Mouse (Mus musculus): ENCODE results near the gene Kif5c. TPM values are rescaled to one million over a fixed set of nuclear protein-coding genes. Genes with fewer than 3 reads are reported as not detected.

The Kif5c gene
- polyA plus RNA-seq, 1 experiment from 2014 or later = 0.77 TPM

- 79% methylated on average over 10 of the region's 10 CpGs for WGBS
These were observed 35.5 kb downstream of the Kif5c start for GRCm38 (mm10) chr2:49654606-49655005.

GRCm38 (mm10) chr2:49655195-49655873, 36.2 kb downstream of the Kif5c start:
- Histone ChIP-seq H3K9ac (no peak overlapping the region), H3K36me3 (no peaks in the 10 kb centered on the region), H3K4me1 (replicated peaks) (0 out of 2 replicates have a peak, but pooled peaks cover 3% of the 10 kb centered on the region), H3K4me3 (no peak overlapping the region), H3K9me3 (replicated peaks) (no peaks in the 10 kb centered on the region), H3K27me3 (no peaks in the 10 kb centered on the region), H3K4me2 (no peak overlapping the region), H3K27ac (no peak overlapping the region)
- WGBS = 58% methylated on average over 11 of the region's 11 CpGs
- ATAC-seq (replicated peaks; ENCODE audit: insufficient number of reproducible peaks, insufficient read depth, low FRiP score, low read depth) = 0 out of 2 replicates have a peak, but pooled peaks have one; percentile 7

More at GRCm38 (mm10) chr2:49654606-49655005, 35.5 kb downstream of the Kif5c start:
- no peak overlapping the region for H3K27ac ChIP-seq
- H3K9me3 ChIP-seq (replicated peaks) = no peaks in the 10 kb centered on the region
- H3K4me1 ChIP-seq (replicated peaks) = 0 out of 2 replicates have a peak, but pooled peaks cover 5% of the 10 kb centered on the region
- no peak overlapping the region for H3K4me3 ChIP-seq
- no peaks in the 10 kb centered on the region for H3K36me3 ChIP-seq
- no peak overlapping the region for H3K4me2 ChIP-seq
- no peak for ATAC-seq (replicated peaks; ENCODE audit: insufficient number of reproducible peaks, insufficient read depth, low FRiP score, low read depth)
- no peak overlapping the region for H3K9ac ChIP-seq
- H3K27me3 ChIP-seq = no peaks in the 10 kb centered on the region

- ATAC-seq (replicated peaks; ENCODE audit: insufficient number of reproducible peaks, insufficient read depth, low FRiP score, low read depth) = no peak
- H3K9me3 ChIP-seq (replicated peaks) = no peaks in the 10 kb centered on the region
- H3K27me3 ChIP-seq = no peaks in the 10 kb centered on the region
- WGBS = 76% methylated on average over 3 of the region's 3 CpGs
- no peak overlapping the region for H3K4me2 ChIP-seq
- 0 out of 2 replicates have a peak, but pooled peaks cover 3% of the 10 kb centered on the region for H3K4me1 ChIP-seq (replicated peaks)
- no peak overlapping the region for H3K9ac ChIP-seq
- H3K36me3 ChIP-seq = no peaks in the 10 kb centered on the region
- H3K4me3 ChIP-seq = no peak overlapping the region
- no peak overlapping the region for H3K27ac ChIP-seq
These were observed 36.7 kb downstream of the Kif5c start for GRCm38 (mm10) chr2:49655874-49656195.

- ATAC-seq (replicated peaks; ENCODE audit: insufficient number of reproducible peaks, insufficient read depth, low FRiP score, low read depth) = no peak
- H3K9ac ChIP-seq = no peak overlapping the region
- 89% methylated on average over 2 of the region's 2 CpGs for WGBS
- no peaks in the 10 kb centered on the region for H3K27me3 ChIP-seq
- H3K4me1 ChIP-seq (replicated peaks) = 0 out of 2 replicates have a peak, but pooled peaks cover 3% of the 10 kb centered on the region
- no peak overlapping the region for H3K4me2 ChIP-seq
- H3K27ac ChIP-seq = no peak overlapping the region
- no peak overlapping the region for H3K4me3 ChIP-seq
- H3K36me3 ChIP-seq = no peaks in the 10 kb centered on the region
- no peaks in the 10 kb centered on the region for H3K9me3 ChIP-seq (replicated peaks)
These were observed 37.9 kb downstream of the Kif5c start for GRCm38 (mm10) chr2:49656988-49657387.

DNA sequence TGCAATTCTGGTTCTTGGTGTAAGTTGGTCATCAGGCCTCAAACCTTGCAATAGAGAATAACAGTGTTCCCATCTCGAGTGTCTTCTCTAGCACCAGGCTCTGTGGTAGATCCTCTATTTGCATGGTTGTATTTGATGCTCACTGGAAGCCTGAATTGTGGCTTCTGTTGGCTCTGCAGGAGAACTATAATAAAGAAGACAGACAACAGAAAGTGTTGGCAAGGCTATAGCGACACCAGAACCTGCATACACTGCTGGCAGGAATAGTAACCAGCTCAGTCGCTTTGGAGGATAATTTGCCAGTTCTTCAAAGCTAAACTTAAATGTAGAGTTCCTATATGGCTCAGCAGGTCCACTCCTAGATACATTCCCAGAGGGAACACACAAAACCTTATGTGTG, 38.6 kb downstream of the Kif5c start:
- Histone ChIP-seq H3K27ac (no peak overlapping the region), H3K9ac (no peak overlapping the region), H3K9me3 (replicated peaks) (no peaks in the 10 kb centered on the region), H3K36me3 (no peaks in the 10 kb centered on the region), H3K4me3 (no peak overlapping the region), H3K27me3 (no peaks in the 10 kb centered on the region), H3K4me1 (replicated peaks) (0 out of 2 replicates have a peak, but pooled peaks cover 3% of the 10 kb centered on the region), H3K4me2 (no peak overlapping the region)
- 89% methylated on average over 3 of the region's 3 CpGs for WGBS
- ATAC-seq (replicated peaks; ENCODE audit: insufficient number of reproducible peaks, insufficient read depth, low FRiP score, low read depth) = no peak

GRCm38 (mm10) chr2:49658988-49659387, 39.9 kb downstream of the Kif5c start:
- Histone ChIP-seq H3K36me3 (no peaks in the 10 kb centered on the region), H3K9ac (no peak overlapping the region), H3K27ac (no peak overlapping the region), H3K9me3 (replicated peaks) (no peaks in the 10 kb centered on the region), H3K27me3 (no peaks in the 10 kb centered on the region), H3K4me1 (replicated peaks) (0 out of 2 replicates have a peak, but pooled peaks cover 3% of the 10 kb centered on the region), H3K4me3 (no peak overlapping the region), H3K4me2 (no peak overlapping the region)
- no peak for ATAC-seq (replicated peaks; ENCODE audit: insufficient number of reproducible peaks, insufficient read depth, low FRiP score, low read depth)
- 80% methylated on average over 4 of the region's 4 CpGs for WGBS

DNA sequence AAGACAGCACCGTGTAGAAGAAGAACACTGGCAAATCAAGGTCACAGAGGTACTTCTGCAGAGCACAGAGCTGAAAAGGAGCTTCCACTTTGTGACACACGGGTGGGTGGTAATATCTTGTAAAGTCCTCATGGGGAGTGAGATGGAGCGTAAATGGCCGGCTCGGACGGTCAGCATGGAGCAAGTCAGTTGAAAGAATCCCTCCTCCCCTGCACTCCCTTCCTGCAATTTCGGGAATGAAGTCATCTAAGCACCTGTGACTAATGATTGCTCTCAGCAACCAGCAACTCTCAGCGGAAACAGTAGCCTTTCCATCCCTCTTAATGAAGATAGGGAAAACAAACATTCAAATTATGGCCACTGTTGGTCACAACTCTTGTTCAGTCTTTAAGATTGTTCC, 40.9 kb downstream of the Kif5c start:
- no peak for ATAC-seq (replicated peaks; ENCODE audit: insufficient number of reproducible peaks, insufficient read depth, low FRiP score, low read depth)
- 50% methylated on average over 8 of the region's 8 CpGs for WGBS
- no peaks in the 10 kb centered on the region for H3K9me3 ChIP-seq (replicated peaks)
- H3K27ac ChIP-seq = no peak overlapping the region
- H3K9ac ChIP-seq = no peak overlapping the region
- H3K27me3 ChIP-seq = no peaks in the 10 kb centered on the region
- no peaks in the 10 kb centered on the region for H3K36me3 ChIP-seq
- H3K4me1 ChIP-seq (replicated peaks) = 0 out of 2 replicates have a peak, but pooled peaks cover 3% of the 10 kb centered on the region
- H3K4me3 ChIP-seq = no peak overlapping the region
- no peak overlapping the region for H3K4me2 ChIP-seq

DNA sequence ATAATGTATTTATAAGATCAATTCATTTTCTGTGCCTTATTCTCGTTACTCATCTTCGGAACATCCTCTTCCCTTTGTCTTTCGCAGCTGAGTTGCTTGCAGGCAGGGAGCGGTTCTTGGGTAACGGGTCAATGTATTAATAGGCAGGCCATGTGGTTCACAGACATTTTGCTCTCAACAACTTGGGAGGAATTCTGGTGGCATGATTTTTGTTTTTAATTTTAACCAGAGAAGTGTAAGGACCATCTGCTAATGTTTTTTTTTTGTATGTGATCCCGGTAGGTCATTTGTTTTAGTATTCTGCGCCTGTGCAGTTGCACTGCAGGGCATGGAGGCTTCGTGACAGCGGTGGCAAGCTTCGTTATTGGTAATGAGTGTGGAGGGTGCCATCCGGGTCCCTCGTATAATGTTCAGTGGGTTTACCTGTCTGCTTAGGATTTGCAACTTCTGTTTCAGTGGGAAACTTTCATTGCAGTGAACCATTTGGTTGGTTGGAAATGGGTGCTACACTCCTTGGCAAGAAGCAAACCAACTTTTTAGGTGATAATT, 41.4 kb downstream of the Kif5c start:
- no peak for ATAC-seq (replicated peaks; ENCODE audit: insufficient number of reproducible peaks, insufficient read depth, low FRiP score, low read depth)
- Histone ChIP-seq H3K4me3 (no peak overlapping the region), H3K9me3 (replicated peaks) (no peaks in the 10 kb centered on the region), H3K4me2 (no peak overlapping the region), H3K27me3 (no peaks in the 10 kb centered on the region), H3K9ac (no peak overlapping the region), H3K27ac (no peak overlapping the region), H3K4me1 (replicated peaks) (0 out of 2 replicates have a peak, but pooled peaks cover 3% of the 10 kb centered on the region), H3K36me3 (no peaks in the 10 kb centered on the region)
- 92% methylated on average over 12 of the region's 12 CpGs for WGBS

GRCm38 (mm10) chr2:49661348-49661747, 42.2 kb downstream of the Kif5c start:
- no peak for ATAC-seq (replicated peaks; ENCODE audit: insufficient number of reproducible peaks, insufficient read depth, low FRiP score, low read depth)
- Histone ChIP-seq H3K4me1 (replicated peaks) (no peaks in the 10 kb centered on the region), H3K36me3 (no peaks in the 10 kb centered on the region), H3K4me2 (no peak overlapping the region), H3K9ac (no peak overlapping the region), H3K4me3 (no peak overlapping the region), H3K9me3 (replicated peaks) (no peaks in the 10 kb centered on the region), H3K27ac (no peak overlapping the region), H3K27me3 (no peaks in the 10 kb centered on the region)

DNA sequence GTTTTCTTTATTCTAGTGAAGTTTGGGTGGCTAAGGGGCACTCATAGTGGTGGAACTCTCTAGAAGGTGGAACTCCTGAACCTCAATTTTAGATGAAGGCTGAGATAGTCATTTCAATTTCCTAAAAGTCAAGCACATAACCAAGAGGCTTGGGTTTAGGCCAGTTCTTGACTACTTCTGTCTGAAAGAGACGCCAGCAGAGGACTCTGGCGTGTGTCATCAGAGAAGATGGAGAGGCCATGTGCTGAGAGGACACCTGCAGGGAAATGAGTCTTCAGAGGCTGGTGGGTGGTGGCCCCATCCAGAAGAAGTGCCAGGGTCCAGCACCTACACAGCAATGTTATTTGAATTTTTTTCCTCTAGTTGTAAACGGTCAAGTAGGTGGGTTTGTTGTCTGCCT, 42.8 kb downstream of the Kif5c start:
- 81% methylated on average over 3 of the region's 3 CpGs for whole genome bisulfite sequencing

DNA sequence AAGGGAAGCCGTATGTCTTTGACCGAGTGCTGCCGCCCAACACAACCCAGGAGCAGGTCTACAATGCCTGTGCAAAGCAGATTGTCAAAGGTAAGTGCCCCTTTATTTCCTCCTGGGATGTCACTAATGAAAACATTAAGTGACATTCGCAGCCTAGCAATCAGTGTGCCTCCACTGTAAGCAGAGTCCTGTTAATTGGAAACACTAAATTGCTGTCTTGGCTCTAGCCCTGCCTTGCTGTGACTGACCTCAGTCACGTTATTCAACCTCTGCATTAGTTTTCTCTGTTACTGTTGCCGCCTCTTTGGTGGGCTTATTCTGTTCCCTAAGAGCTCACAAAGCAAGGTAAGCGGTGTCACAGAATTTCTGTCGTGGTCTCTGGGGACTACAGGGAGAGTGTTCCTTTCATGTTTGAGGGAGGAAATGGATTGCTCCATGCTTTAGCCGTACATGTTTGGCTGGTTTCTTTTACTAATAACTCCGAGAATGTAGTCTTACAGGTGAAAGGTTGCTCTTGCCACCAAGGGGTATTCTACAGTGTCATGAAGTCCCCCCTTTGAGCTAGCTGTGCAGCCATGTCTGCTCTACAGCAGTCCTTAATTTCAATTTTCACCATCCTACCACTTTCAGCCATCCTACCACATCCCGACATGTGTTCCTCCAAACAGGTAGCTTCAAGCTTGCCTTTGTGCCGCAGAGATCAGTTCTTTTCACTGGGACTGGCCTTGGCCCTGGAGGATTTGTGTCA, 52.8 kb downstream of the Kif5c start:
- no peak overlapping the region for H3K9ac ChIP-seq
- H3K27ac ChIP-seq = no peak overlapping the region
- no peak overlapping the region for H3K4me2 ChIP-seq
- no peak overlapping the region for H3K4me3 ChIP-seq
- no peak for ATAC-seq (replicated peaks; ENCODE audit: insufficient number of reproducible peaks, insufficient read depth, low FRiP score, low read depth)
- H3K9me3 ChIP-seq (replicated peaks) = no peaks in the 10 kb centered on the region
- H3K27me3 ChIP-seq = no peaks in the 10 kb centered on the region
- H3K36me3 ChIP-seq = no peaks in the 10 kb centered on the region
- H3K4me1 ChIP-seq (replicated peaks) = no peaks in the 10 kb centered on the region
- 80% methylated on average over 12 of the region's 12 CpGs for WGBS

More for the DNA sequence above, 42.8 kb downstream of the Kif5c start:
- Histone ChIP-seq H3K9ac (no peak overlapping the region), H3K27ac (no peak overlapping the region), H3K36me3 (no peaks in the 10 kb centered on the region), H3K4me1 (replicated peaks) (no peaks in the 10 kb centered on the region), H3K4me3 (no peak overlapping the region), H3K9me3 (replicated peaks) (no peaks in the 10 kb centered on the region), H3K27me3 (no peaks in the 10 kb centered on the region), H3K4me2 (no peak overlapping the region)
- ATAC-seq (replicated peaks; ENCODE audit: insufficient number of reproducible peaks, insufficient read depth, low FRiP score, low read depth) = no peak

All from heart, embryonic 15.5 days (tissue).